Mouse (Mus musculus) megakaryocyte, embryonic 14.5 days (primary cell): ENCODE results near the gene Pold1. TPM values are rescaled to one million over a fixed set of nuclear protein-coding genes. Genes with fewer than 3 reads are reported as not detected.

ENCODE experiments used
- H3K27me3 ChIP-seq: replicated peaks from 2 replicates; pipeline ENCODE3; 2012; ENCODE audit warnings: inconsistent platforms
- H3K36me3 ChIP-seq: replicated peaks from 2 replicates; pipeline ENCODE3; 2012; ENCODE audit warnings: low read length, inconsistent platforms, mixed read lengths
- H3K4me1 ChIP-seq: 2 replicates; pipeline ENCODE4 v1.6.1; 2012; ENCODE audit warnings: inconsistent platforms
- H3K4me3 ChIP-seq: replicated peaks from 2 replicates; pipeline ENCODE3; 2012; ENCODE audit warnings: moderate library complexity, mild to moderate bottlenecking, inconsistent platforms
- H3K9me3 ChIP-seq: 2 replicates; pipeline ENCODE4 v1.6.1; 2012; ENCODE audit warnings: inconsistent platforms
- FLI1 ChIP-seq: IDR thresholded peaks from 2 replicates; pipeline ENCODE4 v1.6.1; 2012; ENCODE audit warnings: low read length, inconsistent platforms, mixed read lengths
- GATA1 ChIP-seq: IDR thresholded peaks from 3 replicates; pipeline ENCODE4 v1.6.1; 2012; ENCODE audit warnings: mixed read lengths, low read length, inconsistent platforms, borderline replicate concordance
- polyA plus RNA-seq: library from polyadenylated mRNA; stranded (reverse); fragments of >175 nt; gene quantifications from 2 replicates; pipeline ENCODE4 v1.2.3, GENCODE M21; 2012; ENCODE audit warnings: low replicate concordance; ENCODE audit not compliant: insufficient read depth

Pold1 gene
- polyA plus RNA-seq, 1 experiment = 61.8 TPM

DNA sequence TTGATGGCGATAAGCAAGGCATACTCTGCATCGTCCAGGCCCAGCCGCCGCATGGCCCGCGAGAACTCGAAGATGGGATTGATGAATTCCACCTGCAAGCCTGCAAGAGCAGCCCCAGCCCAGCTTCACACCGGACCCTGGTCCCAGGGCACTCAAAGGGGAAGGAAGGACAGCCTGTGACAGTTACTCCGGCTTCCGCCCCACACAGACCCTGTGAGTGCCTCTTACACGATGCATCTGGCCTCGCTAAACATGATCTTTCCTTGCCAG is 1.7 kb upstream of the Pold1 start:
- H3K9me3 ChIP-seq = no peaks in the 10 kb centered on the region
- peaks cover 41% of the 10 kb centered on the region for H3K36me3 ChIP-seq
- TF ChIP-seq GATA1 = no peak
- no peak overlapping the region for H3K4me3 ChIP-seq
- H3K27me3 ChIP-seq = no peaks in the 10 kb centered on the region
- peaks cover 53% of the 10 kb centered on the region for H3K4me1 ChIP-seq

GRCm38 (mm10) chr7:44549621-44550408 is 1.2 kb upstream of the Pold1 start:
- H3K27me3 ChIP-seq = no peaks in the 10 kb centered on the region
- peaks cover 45% of the 10 kb centered on the region for H3K36me3 ChIP-seq
- peaks cover 53% of the 10 kb centered on the region for H3K4me1 ChIP-seq
- H3K4me3 ChIP-seq = no peak overlapping the region
- TF ChIP-seq FLI1 = no peak
- TF ChIP-seq GATA1 = no peak
- H3K9me3 ChIP-seq = no peaks in the 10 kb centered on the region

- Histone ChIP-seq H3K36me3 (peaks cover 56% of the 10 kb centered on the region), H3K4me1 (peaks cover 47% of the 10 kb centered on the region)
Observed at GRCm38 (mm10) chr7:44547725-44548124, 924 bp downstream of the Pold1 start.

GRCm38 (mm10) chr7:44547041-44547440 is 1.6 kb downstream of the Pold1 start:
- H3K36me3 ChIP-seq = peaks cover 56% of the 10 kb centered on the region
- no peak for TF ChIP-seq GATA1
- TF ChIP-seq FLI1 = no peak
- peaks cover 40% of the 10 kb centered on the region for H3K4me1 ChIP-seq
- H3K9me3 ChIP-seq = no peaks in the 10 kb centered on the region
- no peaks in the 10 kb centered on the region for H3K27me3 ChIP-seq
- H3K4me3 ChIP-seq = peak overlapping the region; percentile 42

More at GRCm38 (mm10) chr7:44547725-44548124, 924 bp downstream of the Pold1 start:
- TF ChIP-seq GATA1 = no peak
- TF ChIP-seq FLI1 = no peak
- Histone ChIP-seq H3K4me3 (peak overlapping the region; percentile 98), H3K27me3 (no peaks in the 10 kb centered on the region), H3K9me3 (no peaks in the 10 kb centered on the region)

DNA sequence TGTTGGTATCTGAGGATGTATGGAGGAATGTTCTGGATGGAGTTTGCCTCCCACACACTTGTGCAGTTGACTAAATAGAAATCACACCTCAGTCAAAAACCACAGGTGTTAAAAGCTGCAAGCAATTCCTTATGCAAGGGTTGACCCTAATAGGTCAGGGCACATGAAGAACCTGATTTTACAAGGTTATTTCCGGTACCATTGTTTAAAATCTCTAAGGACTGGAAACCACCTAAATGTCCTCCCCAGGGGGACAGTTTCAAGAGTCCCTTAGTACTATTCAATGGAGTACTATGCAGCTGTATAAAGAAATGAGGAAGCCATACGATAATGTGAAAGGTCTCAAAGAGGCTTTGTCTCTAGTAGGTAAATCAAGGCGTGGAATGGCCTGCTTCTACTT is 2.4 kb downstream of the Pold1 start:
- no peak overlapping the region for H3K4me3 ChIP-seq
- H3K9me3 ChIP-seq = no peaks in the 10 kb centered on the region
- peaks cover 33% of the 10 kb centered on the region for H3K4me1 ChIP-seq
- H3K36me3 ChIP-seq = peaks cover 56% of the 10 kb centered on the region
- TF ChIP-seq GATA1 (no peak), FLI1 (no peak)
- no peaks in the 10 kb centered on the region for H3K27me3 ChIP-seq

- Histone ChIP-seq H3K9me3 (no peaks in the 10 kb centered on the region), H3K36me3 (peaks cover 68% of the 10 kb centered on the region), H3K4me1 (peaks cover 19% of the 10 kb centered on the region), H3K27me3 (no peaks in the 10 kb centered on the region), H3K4me3 (no peak overlapping the region)
- no peak for TF ChIP-seq FLI1
- TF ChIP-seq GATA1 = no peak
Observed at GRCm38 (mm10) chr7:44543071-44543470, 5.6 kb downstream of the Pold1 start.

GRCm38 (mm10) chr7:44542555-44542954 is 6.1 kb downstream of the Pold1 start:
- Histone ChIP-seq H3K27me3 (no peaks in the 10 kb centered on the region), H3K36me3 (peaks cover 73% of the 10 kb centered on the region), H3K4me3 (no peak overlapping the region), H3K4me1 (peaks cover 13% of the 10 kb centered on the region), H3K9me3 (no peaks in the 10 kb centered on the region)
- TF ChIP-seq FLI1 (no peak), GATA1 (no peak)

- TF ChIP-seq GATA1 = no peak
- no peak for TF ChIP-seq FLI1
- H3K27me3 ChIP-seq = no peaks in the 10 kb centered on the region
- peaks cover 10% of the 10 kb centered on the region; the same call in 1 of the 2 replicates for H3K4me1 ChIP-seq
- H3K9me3 ChIP-seq = no peaks in the 10 kb centered on the region
- H3K36me3 ChIP-seq = peaks cover 98% of the 10 kb centered on the region
- peak overlapping the region; percentile 28 for H3K4me3 ChIP-seq
Observed at GRCm38 (mm10) chr7:44538756-44539624, 9.7 kb downstream of the Pold1 start.

DNA sequence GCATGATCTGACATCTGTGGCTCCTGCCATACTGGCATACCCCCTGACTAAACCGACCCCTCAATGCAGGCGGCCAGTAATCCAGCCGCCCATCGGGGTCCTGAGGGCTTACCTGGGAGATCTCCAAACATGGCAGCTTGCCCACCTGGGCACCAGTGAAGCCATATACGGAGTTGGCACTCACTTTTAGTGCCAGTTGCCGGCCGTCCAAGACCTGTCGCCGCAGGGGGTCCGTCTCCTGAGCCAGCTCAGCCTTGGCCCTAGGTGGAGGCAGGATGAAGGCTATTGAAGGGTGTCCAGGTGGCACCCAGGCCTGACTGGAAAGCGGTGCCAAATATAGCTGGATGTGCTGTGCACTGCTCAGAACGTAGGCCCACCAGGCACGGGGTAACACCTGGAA is 11.2 kb downstream of the Pold1 start:
- Histone ChIP-seq H3K9me3 (no peaks in the 10 kb centered on the region), H3K36me3 (peaks cover 100% of the 10 kb centered on the region), H3K4me1 (peaks cover 10% of the 10 kb centered on the region; the same call in 1 of the 2 replicates), H3K4me3 (no peak overlapping the region), H3K27me3 (no peaks in the 10 kb centered on the region)
- no peak for TF ChIP-seq FLI1
- TF ChIP-seq GATA1 = no peak

GRCm38 (mm10) chr7:44537009-44537408 is 11.6 kb downstream of the Pold1 start:
- Histone ChIP-seq H3K36me3 (peaks cover 100% of the 10 kb centered on the region), H3K4me1 (peaks cover 10% of the 10 kb centered on the region; the same call in 1 of the 2 replicates), H3K27me3 (no peaks in the 10 kb centered on the region), H3K4me3 (no peak overlapping the region), H3K9me3 (no peaks in the 10 kb centered on the region)
- TF ChIP-seq GATA1 = no peak
- no peak for TF ChIP-seq FLI1
